Mouse (Mus musculus): ENCODE measurements around the gene Sp7. TPM values are rescaled to one million over a fixed set of nuclear protein-coding genes. Genes with fewer than 3 reads are reported as not detected.

The Sp7 gene
- polyA plus RNA-seq (2015; fragmentation: Illumina TruSeq; extraction: RNeasy Lipid Tissue Mini Kit (QIAGEN cat#74804); ENCODE audit: insufficient read depth, low replicate concordance) = not detected

GRCm38 (mm10) chr15:102366733-102367344 lies at the start of gene Sp7:
Gene Sp7, minus strand, starts transcription at chr15:102367182.

GRCm38 (mm10) chr15:102405489-102406195 lies 38.7 kb upstream of the Sp7 start, which contains the start of gene Sp1:
Gene Sp1, plus strand, starts transcription at chr15:102406143.

GRCm38 (mm10) chr15:102350138-102350941 lies 16.6 kb downstream of the Sp7 start, which contains the start of gene Aaas:
Gene Aaas, minus strand, starts transcription at chr15:102350771.

GRCm38 (mm10) chr15:102331610-102332015 lies 35.4 kb downstream of the Sp7 start, which contains the start of gene Myg1:
Gene Myg1, plus strand, starts transcription at chr15:102331709.

GRCm38 (mm10) chr15:102326022-102326576 lies 40.9 kb downstream of the Sp7 start, which contains the start of gene Pfdn5:
Gene Pfdn5, plus strand, starts transcription at chr15:102326116.

Other genes starting within 250 kb of the Sp7 start
- 15.6 TPM for gene Spryd3, start 230.9 kb downstream of the Sp7 start, polyA plus RNA-seq (2015; fragmentation: Illumina TruSeq; extraction: RNeasy Lipid Tissue Mini Kit (QIAGEN cat#74804); ENCODE audit: insufficient read depth, low replicate concordance)
- 0.88 TPM for gene Igfbp6, start 222.8 kb downstream of the Sp7 start, polyA plus RNA-seq (2015; fragmentation: Illumina TruSeq; extraction: RNeasy Lipid Tissue Mini Kit (QIAGEN cat#74804); ENCODE audit: insufficient read depth, low replicate concordance)
- gene Soat2, start 216.7 kb downstream of the Sp7 start, polyA plus RNA-seq (2015; fragmentation: Illumina TruSeq; extraction: RNeasy Lipid Tissue Mini Kit (QIAGEN cat#74804); ENCODE audit: insufficient read depth, low replicate concordance) = 1.5 TPM
- 110 TPM for gene Zfp740, start 163.9 kb downstream of the Sp7 start, polyA plus RNA-seq (2015; fragmentation: Illumina TruSeq; extraction: RNeasy Lipid Tissue Mini Kit (QIAGEN cat#74804); ENCODE audit: insufficient read depth, low replicate concordance)
- 23.7 TPM for gene Csad, start 162.5 kb downstream of the Sp7 start, polyA plus RNA-seq (2015; fragmentation: Illumina TruSeq; extraction: RNeasy Lipid Tissue Mini Kit (QIAGEN cat#74804); ENCODE audit: insufficient read depth, low replicate concordance)
- gene Itgb7, start 135.2 kb downstream of the Sp7 start, polyA plus RNA-seq (2015; fragmentation: Illumina TruSeq; extraction: RNeasy Lipid Tissue Mini Kit (QIAGEN cat#74804); ENCODE audit: insufficient read depth, low replicate concordance) = 194 TPM
- 14.3 TPM for gene Rarg, start 109.7 kb downstream of the Sp7 start, polyA plus RNA-seq (2015; fragmentation: Illumina TruSeq; extraction: RNeasy Lipid Tissue Mini Kit (QIAGEN cat#74804); ENCODE audit: insufficient read depth, low replicate concordance)
- not detected for gene Gm9918, start 96.6 kb downstream of the Sp7 start, polyA plus RNA-seq (2015; fragmentation: Illumina TruSeq; extraction: RNeasy Lipid Tissue Mini Kit (QIAGEN cat#74804); ENCODE audit: insufficient read depth, low replicate concordance)
- gene Mfsd5, start 87.7 kb downstream of the Sp7 start, polyA plus RNA-seq (2015; fragmentation: Illumina TruSeq; extraction: RNeasy Lipid Tissue Mini Kit (QIAGEN cat#74804); ENCODE audit: insufficient read depth, low replicate concordance) = 13.9 TPM
- gene Espl1, start 70.9 kb downstream of the Sp7 start, polyA plus RNA-seq (2015; fragmentation: Illumina TruSeq; extraction: RNeasy Lipid Tissue Mini Kit (QIAGEN cat#74804); ENCODE audit: insufficient read depth, low replicate concordance) = 11.6 TPM
- 442 TPM for gene Pfdn5, start 41.1 kb downstream of the Sp7 start, polyA plus RNA-seq (2015; fragmentation: Illumina TruSeq; extraction: RNeasy Lipid Tissue Mini Kit (QIAGEN cat#74804); ENCODE audit: insufficient read depth, low replicate concordance)
- gene Myg1, start 35.5 kb downstream of the Sp7 start, polyA plus RNA-seq (2015; fragmentation: Illumina TruSeq; extraction: RNeasy Lipid Tissue Mini Kit (QIAGEN cat#74804); ENCODE audit: insufficient read depth, low replicate concordance) = 59.6 TPM
- 37.3 TPM for gene Aaas, start 16.4 kb downstream of the Sp7 start, polyA plus RNA-seq (2015; fragmentation: Illumina TruSeq; extraction: RNeasy Lipid Tissue Mini Kit (QIAGEN cat#74804); ENCODE audit: insufficient read depth, low replicate concordance)
- 84.1 TPM for gene Sp1, start 39.0 kb upstream of the Sp7 start, polyA plus RNA-seq (2015; fragmentation: Illumina TruSeq; extraction: RNeasy Lipid Tissue Mini Kit (QIAGEN cat#74804); ENCODE audit: insufficient read depth, low replicate concordance)
- 0.15 TPM for gene Amhr2, start 78.2 kb upstream of the Sp7 start, polyA plus RNA-seq (2015; fragmentation: Illumina TruSeq; extraction: RNeasy Lipid Tissue Mini Kit (QIAGEN cat#74804); ENCODE audit: insufficient read depth, low replicate concordance)
- 125 TPM for gene Prr13, start 91.8 kb upstream of the Sp7 start, polyA plus RNA-seq (2015; fragmentation: Illumina TruSeq; extraction: RNeasy Lipid Tissue Mini Kit (QIAGEN cat#74804); ENCODE audit: insufficient read depth, low replicate concordance)
- 833 TPM for gene Pcbp2, start 103.4 kb upstream of the Sp7 start, polyA plus RNA-seq (2015; fragmentation: Illumina TruSeq; extraction: RNeasy Lipid Tissue Mini Kit (QIAGEN cat#74804); ENCODE audit: insufficient read depth, low replicate concordance)
- gene Gm10337, start 136.5 kb upstream of the Sp7 start, polyA plus RNA-seq (2015; fragmentation: Illumina TruSeq; extraction: RNeasy Lipid Tissue Mini Kit (QIAGEN cat#74804); ENCODE audit: insufficient read depth, low replicate concordance) = not detected
- 3.3 TPM for gene Map3k12, start 149.9 kb upstream of the Sp7 start, polyA plus RNA-seq (2015; fragmentation: Illumina TruSeq; extraction: RNeasy Lipid Tissue Mini Kit (QIAGEN cat#74804); ENCODE audit: insufficient read depth, low replicate concordance)
- 23.3 TPM for gene Tarbp2, start 151.0 kb upstream of the Sp7 start, polyA plus RNA-seq (2015; fragmentation: Illumina TruSeq; extraction: RNeasy Lipid Tissue Mini Kit (QIAGEN cat#74804); ENCODE audit: insufficient read depth, low replicate concordance)
- gene Npff, start 157.8 kb upstream of the Sp7 start, polyA plus RNA-seq (2015; fragmentation: Illumina TruSeq; extraction: RNeasy Lipid Tissue Mini Kit (QIAGEN cat#74804); ENCODE audit: insufficient read depth, low replicate concordance) = 7.5 TPM